Mouse (Mus musculus): ENCODE measurements around the gene Gm42420. TPM values are rescaled to one million over a fixed set of nuclear protein-coding genes. Genes with fewer than 3 reads are reported as not detected.
A peak's percentile ranks its signal among the peaks of the same experiment; 100 is the strongest.

Gene Gm42420
- polyA plus RNA-seq, 1 experiment: 0.22 TPM

- H3K27me3 ChIP-seq (ENCODE audit: control insufficient read depth, insufficient read depth, insufficient read length): no peaks in the 10 kb centered on the region
- peak overlapping the region; percentile 79 for H3K4me2 ChIP-seq (ENCODE audit: low read depth)
- peak overlapping the region; percentile 54 for H3K4me3 ChIP-seq
- H3K79me2 ChIP-seq (ENCODE audit: control insufficient read depth, insufficient read depth): peaks cover 18% of the 10 kb centered on the region
- TF ChIP-seq POLR2AphosphoS2 (IDR thresholded peaks at IDR 0.05; ENCODE audit: insufficient read length, low read depth): no peak
- peaks cover under 1% of the 10 kb centered on the region for H3K36me3 ChIP-seq (ENCODE audit: control insufficient read depth, insufficient read depth)
- peak overlapping the region; percentile 77 for H3ac ChIP-seq (ENCODE audit: control insufficient read depth, insufficient read length)
These were observed 5.9 kb downstream of the Gm42420 start for GRCm38 (mm10) chr6:39591481-39591880.

- peaks cover 8% of the 10 kb centered on the region for H3K36me3 ChIP-seq (ENCODE audit: control insufficient read depth, insufficient read depth)
- peak within 1 kb of the TSS; percentile 77 for H3ac ChIP-seq (ENCODE audit: control insufficient read depth, insufficient read length)
- no peaks in the 10 kb centered on the region for H3K27me3 ChIP-seq (ENCODE audit: control insufficient read depth, insufficient read depth, insufficient read length)
- TF ChIP-seq POLR2AphosphoS2 (IDR thresholded peaks at IDR 0.05; ENCODE audit: insufficient read length, low read depth) (peak; percentile 98), POLR2A (IDR thresholded peaks at IDR 0.05; ENCODE audit: insufficient read length, low read depth) (peak; percentile 70), TCF3 (IDR thresholded peaks at IDR 0.05; ENCODE audit: insufficient read length, low read depth) (no peak), MAX (IDR thresholded peaks at IDR 0.05; ENCODE audit: low read depth) (no peak), E2F4 (IDR thresholded peaks at IDR 0.05; ENCODE audit: insufficient read depth) (no peak), CEBPB (IDR thresholded peaks at IDR 0.05; ENCODE audit: insufficient read depth, poor library complexity, severe bottlenecking) (no peak), USF1 (IDR thresholded peaks at IDR 0.05; ENCODE audit: low read depth) (no peak), TCF12 (IDR thresholded peaks at IDR 0.05; ENCODE audit: insufficient read depth, poor library complexity, severe bottlenecking) (no peak), REST (IDR thresholded peaks at IDR 0.05; ENCODE audit: insufficient read depth, insufficient read length) (no peak), MYOD1 (IDR thresholded peaks at IDR 0.05; ENCODE audit: control insufficient read depth in 1 of 3, insufficient read length in 2 of 3, low read depth in 2 of 3) (peak in 1 of 3 experiments; percentile 25), MYOG (IDR thresholded peaks at IDR 0.05; ENCODE audit: control insufficient read depth in 1 of 3, insufficient read depth in 1 of 3, insufficient read length in 2 of 3, low read depth in 2 of 3) (peak in 1 of 3 experiments; percentile 23), SRF (IDR thresholded peaks at IDR 0.05; ENCODE audit: control insufficient read depth, insufficient read length, low read depth) (peak; percentile 76)
- peak within 1 kb of the TSS; percentile 54 for H3K4me3 ChIP-seq
- peaks cover 18% of the 10 kb centered on the region for H3K79me2 ChIP-seq (ENCODE audit: control insufficient read depth, insufficient read depth)
- H3K4me2 ChIP-seq (ENCODE audit: low read depth): peak within 1 kb of the TSS; percentile 79
These were observed 7.1 kb downstream of the Gm42420 start, which contains the start of gene Ndufb2 for GRCm38 (mm10) chr6:39592401-39593214. TSS of gene Ndufb2 (plus strand) at chr6:39592574.

- Histone ChIP-seq H3K36me3 (ENCODE audit: control insufficient read depth, insufficient read depth) (peaks cover 29% of the 10 kb centered on the region), H3K4me3 (no peak overlapping the region), H3K79me2 (ENCODE audit: control insufficient read depth, insufficient read depth) (no peaks in the 10 kb centered on the region), H3K27me3 (ENCODE audit: control insufficient read depth, insufficient read depth, insufficient read length) (no peaks in the 10 kb centered on the region), H3K4me2 (ENCODE audit: low read depth) (no peak overlapping the region), H3ac (ENCODE audit: control insufficient read depth, insufficient read length) (no peak overlapping the region)
- TF ChIP-seq TCF12 (IDR thresholded peaks at IDR 0.05; ENCODE audit: insufficient read depth, poor library complexity, severe bottlenecking): no peak
- no peak for TF ChIP-seq POLR2A (IDR thresholded peaks at IDR 0.05; ENCODE audit: insufficient read length, low read depth)
- no peak for TF ChIP-seq MYOG (IDR thresholded peaks at IDR 0.05; ENCODE audit: control insufficient read depth in 1 of 3, insufficient read depth in 1 of 3, insufficient read length in 2 of 3, low read depth in 2 of 3)
- no peak for TF ChIP-seq SRF (IDR thresholded peaks at IDR 0.05; ENCODE audit: control insufficient read depth, insufficient read length, low read depth)
- no peak for TF ChIP-seq POLR2AphosphoS2 (IDR thresholded peaks at IDR 0.05; ENCODE audit: insufficient read length, low read depth)
- no peak for TF ChIP-seq E2F4 (IDR thresholded peaks at IDR 0.05; ENCODE audit: insufficient read depth)
- no peak for TF ChIP-seq CEBPB (IDR thresholded peaks at IDR 0.05; ENCODE audit: insufficient read depth, poor library complexity, severe bottlenecking)
- TF ChIP-seq TCF3 (IDR thresholded peaks at IDR 0.05; ENCODE audit: insufficient read length, low read depth): no peak
- no peak for TF ChIP-seq REST (IDR thresholded peaks at IDR 0.05; ENCODE audit: insufficient read depth, insufficient read length)
- no peak for TF ChIP-seq MAX (IDR thresholded peaks at IDR 0.05; ENCODE audit: low read depth)
- no peak for TF ChIP-seq MYOD1 (IDR thresholded peaks at IDR 0.05; ENCODE audit: control insufficient read depth in 1 of 3, insufficient read length in 2 of 3, low read depth in 2 of 3)
- no peak for TF ChIP-seq USF1 (IDR thresholded peaks at IDR 0.05; ENCODE audit: low read depth)
These were observed 15.3 kb downstream of the Gm42420 start for GRCm38 (mm10) chr6:39600851-39601250.

GRCm38 (mm10) chr6:39601828-39602227 is 16.3 kb downstream of the Gm42420 start:
- TF ChIP-seq MYOG (IDR thresholded peaks at IDR 0.05; ENCODE audit: control insufficient read depth in 1 of 3, insufficient read depth in 1 of 3, insufficient read length in 2 of 3, low read depth in 2 of 3) (no peak), POLR2A (IDR thresholded peaks at IDR 0.05; ENCODE audit: insufficient read length, low read depth) (no peak), USF1 (IDR thresholded peaks at IDR 0.05; ENCODE audit: low read depth) (no peak), TCF12 (IDR thresholded peaks at IDR 0.05; ENCODE audit: insufficient read depth, poor library complexity, severe bottlenecking) (no peak), POLR2AphosphoS2 (IDR thresholded peaks at IDR 0.05; ENCODE audit: insufficient read length, low read depth) (no peak), SRF (IDR thresholded peaks at IDR 0.05; ENCODE audit: control insufficient read depth, insufficient read length, low read depth) (no peak), REST (IDR thresholded peaks at IDR 0.05; ENCODE audit: insufficient read depth, insufficient read length) (no peak), MYOD1 (IDR thresholded peaks at IDR 0.05; ENCODE audit: control insufficient read depth in 1 of 3, insufficient read length in 2 of 3, low read depth in 2 of 3) (no peak), E2F4 (IDR thresholded peaks at IDR 0.05; ENCODE audit: insufficient read depth) (no peak), CEBPB (IDR thresholded peaks at IDR 0.05; ENCODE audit: insufficient read depth, poor library complexity, severe bottlenecking) (no peak)
- Histone ChIP-seq H3K79me2 (ENCODE audit: control insufficient read depth, insufficient read depth) (no peaks in the 10 kb centered on the region), H3K4me3 (no peak overlapping the region), H3K27me3 (ENCODE audit: control insufficient read depth, insufficient read depth, insufficient read length) (no peaks in the 10 kb centered on the region), H3K36me3 (ENCODE audit: control insufficient read depth, insufficient read depth) (peaks cover 25% of the 10 kb centered on the region), H3K4me2 (ENCODE audit: low read depth) (no peak overlapping the region), H3ac (ENCODE audit: control insufficient read depth, insufficient read length) (no peak overlapping the region)
